Comparison of ENCODE assay signal across 8 mouse cellular contexts in the genomic region with DNA sequence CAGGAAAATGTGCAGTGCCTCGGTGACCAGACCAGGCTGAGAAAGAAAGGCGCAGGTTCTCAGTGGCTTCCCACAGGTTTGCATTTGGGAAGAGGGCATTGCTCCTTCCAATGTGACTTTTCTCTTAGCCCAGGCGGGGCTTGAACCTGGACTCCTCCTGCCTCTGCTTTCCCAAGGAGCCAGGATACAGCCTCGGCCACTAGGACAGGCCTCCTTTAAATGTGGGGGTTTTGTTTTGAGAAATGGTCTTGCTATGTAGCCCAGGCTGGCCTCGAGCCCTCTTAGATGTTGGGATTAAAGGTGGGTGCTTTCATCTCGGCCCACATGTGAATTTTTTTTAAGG. TPM values are rescaled to one million over a fixed set of nuclear protein-coding genes. Genes with fewer than 3 reads are reported as not detected.
DNase-seq lines count a peak whose midpoint lies in the region; ATAC-seq and TF ChIP-seq lines count a peak whose summit lies in the region.

No protein-coding gene starts in this region.

- H3K27ac ChIP-seq in lung, embryonic 14.5 days (ENCODE audit: low read depth), result peak overlapping the region; percentile 92
- peak overlapping the region; percentile 35 for H3K27ac ChIP-seq in embryonic fibroblast, embryonic 13.5 days (ENCODE audit: insufficient read depth, low read length)
- H3K27ac ChIP-seq in intestine, postnatal 0 days (ENCODE audit: low read depth, low read length), result peak overlapping the region; percentile 93
- peak overlapping the region; percentile 71 for H3K27ac ChIP-seq in neural tube, embryonic 14.5 days (ENCODE audit: low read depth, low read length)

- no peaks in the 10 kb centered on the region for H3K27me3 ChIP-seq in lung, embryonic 14.5 days (ENCODE audit: insufficient read depth, low read length)
- H3K27me3 ChIP-seq in intestine, postnatal 0 days (replicated peaks; ENCODE audit: control insufficient read depth, insufficient read depth, low read length), result no peaks in the 10 kb centered on the region
- no peaks in the 10 kb centered on the region for H3K27me3 ChIP-seq in neural tube, embryonic 14.5 days (ENCODE audit: control insufficient read depth, insufficient read depth, low read length)

- 3% methylated on average over 6 of the region's 6 CpGs for WGBS in lung, embryonic 14.5 days
- 4% methylated on average over 6 of the region's 6 CpGs for WGBS in intestine, postnatal 0 days
- 9% methylated on average over 6 of the region's 6 CpGs for WGBS in neural tube, embryonic 14.5 days

- H3K9ac ChIP-seq in lung, embryonic 14.5 days, result peak overlapping the region; percentile 75
- H3K9ac ChIP-seq in intestine, postnatal 0 days (ENCODE audit: low read depth, low read length), result peak overlapping the region; percentile 69
- peak overlapping the region; percentile 79 for H3K9ac ChIP-seq in neural tube, embryonic 14.5 days (replicated peaks; ENCODE audit: low read depth, low read length)

- no peaks in the 10 kb centered on the region for H3K9me3 ChIP-seq in lung, embryonic 14.5 days (ENCODE audit: low read depth, low read length)
- H3K9me3 ChIP-seq in intestine, postnatal 0 days (ENCODE audit: control insufficient read depth), result no peaks in the 10 kb centered on the region
- no peaks in the 10 kb centered on the region for H3K9me3 ChIP-seq in neural tube, embryonic 14.5 days (ENCODE audit: control insufficient read depth, low read length)

- H3K36me3 ChIP-seq in lung, embryonic 14.5 days (ENCODE audit: insufficient read depth), result peaks cover 28% of the 10 kb centered on the region
- peaks cover 18% of the 10 kb centered on the region for H3K36me3 ChIP-seq in intestine, postnatal 0 days (ENCODE audit: control insufficient read depth, insufficient read depth)
- H3K36me3 ChIP-seq in neural tube, embryonic 14.5 days (ENCODE audit: control insufficient read depth, insufficient read depth, low read length), result peaks cover 14% of the 10 kb centered on the region

- no peak for TF ChIP-seq CTCF in lung, embryonic 14.5 days (IDR thresholded peaks at IDR 0.05; ENCODE audit: low read depth)
- no peak for TF ChIP-seq CTCF in embryonic fibroblast, embryonic 13.5 days (IDR thresholded peaks at IDR 0.05; ENCODE audit: borderline replicate concordance, insufficient read depth, low read length)
- TF ChIP-seq CTCF in intestine, postnatal 0 days (IDR thresholded peaks at IDR 0.05; ENCODE audit: low read depth), result no peak

- H3K4me1 ChIP-seq in lung, embryonic 14.5 days (ENCODE audit: insufficient read depth), result peaks cover 10% of the 10 kb centered on the region
- H3K4me1 ChIP-seq in embryonic fibroblast, embryonic 13.5 days (ENCODE audit: control insufficient read depth, insufficient read depth, low read length), result no peaks in the 10 kb centered on the region
- no peaks in the 10 kb centered on the region for H3K4me1 ChIP-seq in intestine, postnatal 0 days (replicated peaks; ENCODE audit: control insufficient read depth, insufficient read depth, low read length)
- peaks cover 6% of the 10 kb centered on the region for H3K4me1 ChIP-seq in neural tube, embryonic 14.5 days (ENCODE audit: control insufficient read depth, insufficient read depth, low read length)

- DNase-seq in lung, embryonic 14.5 days, result no peak
- DNase-seq in lung, postnatal 4 days, result no peak
- no peak for DNase-seq in right cerebral cortex, adult 18-20 months
- DNase-seq in spleen, adult 18-20 months, result no peak
- DNase-seq in gastrocnemius, postnatal 10 days, result no peak

- ATAC-seq in lung, embryonic 14.5 days (ENCODE audit: insufficient read depth), result no peak
- no peak; the same call in 1 of the 2 replicates for ATAC-seq in intestine, postnatal 0 days
- ATAC-seq in neural tube, embryonic 14.5 days (ENCODE audit: low read depth), result no peak

- no peak; the same call in 1 of the 2 replicates for TF ChIP-seq POLR2A in embryonic fibroblast, embryonic 13.5 days (IDR thresholded peaks at IDR 0.05; ENCODE audit: low read depth, low read length)

- peak overlapping the region; percentile 79 for H3K4me3 ChIP-seq in lung, embryonic 14.5 days (ENCODE audit: low read depth, low read length)
- peak overlapping the region; percentile 90 for H3K4me3 ChIP-seq in embryonic fibroblast, embryonic 13.5 days (ENCODE audit: insufficient read depth, low read length)
- H3K4me3 ChIP-seq in intestine, postnatal 0 days (ENCODE audit: low read depth, low read length), result peak overlapping the region; percentile 60
- H3K4me3 ChIP-seq in neural tube, embryonic 14.5 days (ENCODE audit: low read depth, low read length), result peak overlapping the region; percentile 74

- H3K4me2 ChIP-seq in lung, embryonic 14.5 days, result peak overlapping the region; percentile 87
- H3K4me2 ChIP-seq in intestine, postnatal 0 days (replicated peaks; ENCODE audit: low read depth), result peak overlapping the region; percentile 62
- peak overlapping the region; percentile 54 for H3K4me2 ChIP-seq in neural tube, embryonic 14.5 days (ENCODE audit: low read depth, low read length)

RNA-seq across cellular contexts. Expression of gene Mob1a, which starts 0.5 kb away (rescaled TPM):
- 93.1 and 93.6 TPM in 2 replicates for polyA plus RNA-seq in lung, embryonic 14.5 days (2014; fragmentation: Nextera tagmentation; extraction: Ambion mirVana)
- polyA plus RNA-seq in embryonic fibroblast, embryonic 13.5 days (2011; ENCODE audit: insufficient read length, low read depth, missing spikeins), result 139 and 148 TPM in 2 replicates
- polyA plus RNA-seq in intestine, postnatal 0 days (2015; fragmentation: Nextera tagmentation; extraction: Ambion mirVana), result 29.7 and 30.8 TPM in 2 replicates
- 22.3 and 32.2 TPM in 2 replicates for polyA plus RNA-seq in neural tube, embryonic 14.5 days (2014; fragmentation: Nextera tagmentation; extraction: Ambion mirVana)
- 10 to 100 TPM; 19.7 to 26.0 TPM for total RNA-seq in gastrocnemius, postnatal 10 days (2021)

RNA-seq across cellular contexts. Expression of gene Mthfd2, which starts 0.7 kb away (rescaled TPM):
- 41.6 and 47.3 TPM in 2 replicates for polyA plus RNA-seq in lung, embryonic 14.5 days (2014; fragmentation: Nextera tagmentation; extraction: Ambion mirVana)
- 123 and 138 TPM in 2 replicates for polyA plus RNA-seq in embryonic fibroblast, embryonic 13.5 days (2011; ENCODE audit: insufficient read length, low read depth, missing spikeins)
- 17.6 and 18.4 TPM in 2 replicates for polyA plus RNA-seq in intestine, postnatal 0 days (2015; fragmentation: Nextera tagmentation; extraction: Ambion mirVana)
- 28.7 and 30.7 TPM in 2 replicates for polyA plus RNA-seq in neural tube, embryonic 14.5 days (2014; fragmentation: Nextera tagmentation; extraction: Ambion mirVana)
- 1 to 10 TPM; 5.0 to 8.0 TPM for total RNA-seq in gastrocnemius, postnatal 10 days (2021)

RNA-seq across cellular contexts. Expression of gene Bola3, which starts 22.6 kb away (rescaled TPM):
- 144 and 151 TPM in 2 replicates for polyA plus RNA-seq in lung, embryonic 14.5 days (2014; fragmentation: Nextera tagmentation; extraction: Ambion mirVana)
- polyA plus RNA-seq in embryonic fibroblast, embryonic 13.5 days (2011; ENCODE audit: insufficient read length, low read depth, missing spikeins), result 86.0 and 88.1 TPM in 2 replicates
- 167 and 184 TPM in 2 replicates for polyA plus RNA-seq in intestine, postnatal 0 days (2015; fragmentation: Nextera tagmentation; extraction: Ambion mirVana)
- polyA plus RNA-seq in neural tube, embryonic 14.5 days (2014; fragmentation: Nextera tagmentation; extraction: Ambion mirVana), result 57.3 and 57.5 TPM in 2 replicates
- total RNA-seq in gastrocnemius, postnatal 10 days (2021), result 100 to 1,000 TPM; 175 to 186 TPM

Comparison
In these comparisons a context has a peak if more than half of its experiments do, and no peak if none do; other contexts are left out.
1. H3K27ac ChIP-seq: peak in every context shown above with its lines; median percentile 93 in intestine, postnatal 0 days; 92 in lung, embryonic 14.5 days; 71 in neural tube, embryonic 14.5 days; 35 in embryonic fibroblast, embryonic 13.5 days.